Mouse (Mus musculus): ENCODE measurements around the gene Slc44a3. TPM values are rescaled to one million over a fixed set of nuclear protein-coding genes. Genes with fewer than 3 reads are reported as not detected.

The Slc44a3 gene
- polyA plus RNA-seq, 1 experiment from 2014 or later: 2.4 TPM

- H3K4me2 ChIP-seq: no peak overlapping the region
- no peak for ATAC-seq (ENCODE audit: insufficient number of reproducible peaks, low FRiP score, low TSS enrichment, low read depth)
- no peaks in the 10 kb centered on the region for H3K9me3 ChIP-seq
- no peaks in the 10 kb centered on the region for H3K27me3 ChIP-seq
- H3K9ac ChIP-seq: no peak overlapping the region
- no peak overlapping the region for H3K27ac ChIP-seq
- 84% methylated on average over 9 of the region's 9 CpGs for WGBS
- no peak overlapping the region for H3K4me3 ChIP-seq
- H3K4me1 ChIP-seq: no peaks in the 10 kb centered on the region
- H3K36me3 ChIP-seq: no peaks in the 10 kb centered on the region
Measured at GRCm38 (mm10) chr3:121569004-121569403, 36.8 kb upstream of the Slc44a3 start.

DNA sequence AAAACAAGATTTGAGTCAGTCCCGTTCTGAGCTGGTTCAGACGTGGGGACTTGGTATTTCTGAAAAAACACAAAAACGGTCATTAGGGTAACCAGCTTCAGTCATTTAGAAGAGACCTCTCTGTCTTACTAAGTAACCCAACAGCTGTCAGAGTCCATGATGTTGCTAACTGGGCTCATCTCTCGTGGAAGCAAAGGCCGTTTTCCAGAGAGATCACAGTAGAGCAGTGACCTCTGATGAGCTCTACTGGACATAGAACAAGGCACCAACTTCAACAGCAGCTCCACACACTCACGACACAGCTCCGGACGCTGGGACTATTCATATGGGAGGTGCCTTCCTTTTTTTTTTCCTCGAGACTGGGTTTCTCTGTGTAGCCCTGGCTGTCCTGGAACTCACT lies 35.7 kb upstream of the Slc44a3 start:
- Histone ChIP-seq H3K4me3 (no peak overlapping the region), H3K9me3 (no peaks in the 10 kb centered on the region), H3K4me2 (no peak overlapping the region), H3K4me1 (no peaks in the 10 kb centered on the region), H3K36me3 (no peaks in the 10 kb centered on the region), H3K27ac (no peak overlapping the region), H3K9ac (no peak overlapping the region), H3K27me3 (no peaks in the 10 kb centered on the region)
- 86% methylated on average over 9 of the region's 9 CpGs for WGBS
- ATAC-seq (ENCODE audit: insufficient number of reproducible peaks, low FRiP score, low TSS enrichment, low read depth): no peak

DNA sequence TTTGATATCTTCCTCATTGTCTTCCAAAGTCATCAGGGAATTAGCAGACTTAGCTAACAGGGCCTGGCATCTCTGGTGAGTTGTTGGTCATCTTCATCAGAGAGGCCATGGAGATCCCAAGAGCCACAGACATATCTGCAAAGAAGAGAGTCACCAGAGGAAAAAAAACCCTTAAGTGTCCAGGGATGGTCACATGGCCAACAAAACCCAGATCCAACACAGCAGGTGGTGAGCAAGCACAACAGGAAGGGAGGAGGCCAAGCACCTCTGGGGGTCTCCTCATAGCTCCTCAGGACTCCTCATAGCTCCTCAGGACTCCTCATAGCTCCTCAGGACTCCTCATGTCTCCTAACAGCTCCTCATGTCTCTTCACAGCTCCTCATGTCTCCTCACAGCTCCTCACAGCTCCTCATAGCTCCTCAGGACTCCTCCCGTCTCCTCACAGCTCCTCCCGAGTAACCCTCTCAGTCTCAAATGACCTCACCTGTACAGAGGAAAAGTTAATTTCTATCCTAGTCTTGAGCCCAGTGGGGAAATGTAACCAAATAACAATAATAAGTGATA lies 35.2 kb upstream of the Slc44a3 start:
- ATAC-seq (ENCODE audit: insufficient number of reproducible peaks, low FRiP score, low TSS enrichment, low read depth): no peak
- Histone ChIP-seq H3K9ac (no peak overlapping the region), H3K27ac (no peak overlapping the region), H3K9me3 (no peaks in the 10 kb centered on the region), H3K4me1 (no peaks in the 10 kb centered on the region), H3K4me2 (no peak overlapping the region), H3K4me3 (no peak overlapping the region), H3K36me3 (no peaks in the 10 kb centered on the region), H3K27me3 (no peaks in the 10 kb centered on the region)
- WGBS: 78% methylated on average over 2 of the region's 2 CpGs

DNA sequence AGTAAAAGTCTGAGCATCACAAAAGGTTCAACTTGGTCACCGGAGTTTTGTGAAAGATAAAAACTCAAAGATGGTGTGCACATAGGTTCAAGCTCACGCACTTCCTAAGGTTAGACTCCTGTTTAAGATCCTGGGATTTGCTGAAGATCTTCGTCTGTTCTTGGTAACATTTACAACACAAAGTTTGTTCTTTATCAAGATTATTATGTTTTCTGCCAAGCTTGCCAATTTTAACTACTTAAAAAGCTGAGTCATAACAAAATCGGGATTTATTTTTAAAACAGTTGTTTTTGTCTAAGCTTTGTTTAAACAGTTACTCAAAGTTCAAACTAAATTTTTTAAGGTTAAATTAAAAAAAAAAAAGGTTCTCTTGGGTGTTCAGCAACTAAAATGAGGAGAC lies 34.7 kb upstream of the Slc44a3 start:
- H3K4me2 ChIP-seq: no peak overlapping the region
- 80% methylated on average over 4 of the region's 4 CpGs for WGBS
- no peak overlapping the region for H3K4me3 ChIP-seq
- H3K4me1 ChIP-seq: no peaks in the 10 kb centered on the region
- no peak for ATAC-seq (ENCODE audit: insufficient number of reproducible peaks, low FRiP score, low TSS enrichment, low read depth)
- no peak overlapping the region for H3K27ac ChIP-seq
- no peaks in the 10 kb centered on the region for H3K27me3 ChIP-seq
- no peak overlapping the region for H3K9ac ChIP-seq
- H3K36me3 ChIP-seq: no peaks in the 10 kb centered on the region
- H3K9me3 ChIP-seq: no peaks in the 10 kb centered on the region

GRCm38 (mm10) chr3:121561803-121562202 lies 29.6 kb upstream of the Slc44a3 start:
- no peak overlapping the region for H3K4me3 ChIP-seq
- no peak overlapping the region for H3K9ac ChIP-seq
- H3K4me2 ChIP-seq: no peak overlapping the region
- no peak for ATAC-seq (ENCODE audit: insufficient number of reproducible peaks, low FRiP score, low TSS enrichment, low read depth)
- H3K27me3 ChIP-seq: no peaks in the 10 kb centered on the region
- 83% methylated on average over 3 of the region's 3 CpGs for WGBS
- no peaks in the 10 kb centered on the region for H3K9me3 ChIP-seq
- no peaks in the 10 kb centered on the region for H3K4me1 ChIP-seq
- H3K36me3 ChIP-seq: no peaks in the 10 kb centered on the region
- no peak overlapping the region for H3K27ac ChIP-seq

DNA sequence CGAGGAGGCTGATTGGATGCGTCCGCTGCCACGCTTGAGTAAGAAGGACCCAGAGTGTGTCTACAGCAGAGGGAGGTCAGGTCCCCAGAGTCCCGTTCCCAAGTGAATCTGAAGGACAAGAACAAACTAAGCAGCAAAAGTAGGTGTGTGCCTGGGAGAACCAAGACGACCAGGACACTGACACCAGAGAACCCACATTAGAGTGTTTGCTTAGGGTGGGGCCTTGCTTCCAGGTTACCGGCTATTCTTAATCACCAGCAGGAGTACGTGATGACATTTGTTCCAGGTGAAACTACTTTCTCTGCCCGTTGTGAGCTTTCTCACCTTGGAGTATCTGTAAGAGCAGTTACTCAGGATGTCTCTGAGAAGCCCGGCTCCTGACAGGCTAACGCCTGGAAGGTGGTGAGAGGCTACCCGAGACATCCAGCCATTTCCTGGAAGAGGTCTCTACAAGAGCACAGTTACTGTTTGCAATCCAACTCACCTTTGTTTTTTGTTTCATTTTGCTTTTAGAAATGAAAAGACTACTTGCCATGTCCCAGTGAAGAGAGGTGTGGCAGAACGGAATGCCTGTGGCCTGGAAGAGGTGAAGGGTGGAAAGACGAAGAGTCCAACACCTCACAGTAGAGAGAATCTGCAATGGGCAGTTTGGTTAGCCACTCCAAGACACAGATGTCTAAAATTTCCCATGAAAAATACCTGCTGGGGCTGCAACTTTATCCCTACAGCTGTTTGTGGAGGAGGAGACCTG lies 28.1 kb upstream of the Slc44a3 start:
- no peak overlapping the region for H3K4me3 ChIP-seq
- no peak overlapping the region for H3K4me2 ChIP-seq

GRCm38 (mm10) chr3:121559406-121560114 lies 27.4 kb upstream of the Slc44a3 start:
- H3K4me2 ChIP-seq: no peak overlapping the region
- H3K4me1 ChIP-seq: no peaks in the 10 kb centered on the region
- no peaks in the 10 kb centered on the region for H3K36me3 ChIP-seq
- WGBS: 76% methylated on average over 15 of the region's 15 CpGs
- H3K9ac ChIP-seq: no peak overlapping the region
- no peak overlapping the region for H3K4me3 ChIP-seq
- H3K27ac ChIP-seq: no peak overlapping the region
- H3K27me3 ChIP-seq: no peaks in the 10 kb centered on the region
- ATAC-seq (ENCODE audit: insufficient number of reproducible peaks, low FRiP score, low TSS enrichment, low read depth): no peak
- H3K9me3 ChIP-seq: no peaks in the 10 kb centered on the region

More for the DNA sequence above, 28.1 kb upstream of the Slc44a3 start:
- no peaks in the 10 kb centered on the region for H3K36me3 ChIP-seq
- no peak overlapping the region for H3K27ac ChIP-seq
- no peaks in the 10 kb centered on the region for H3K9me3 ChIP-seq
- no peaks in the 10 kb centered on the region for H3K27me3 ChIP-seq
- 87% methylated on average over 14 of the region's 14 CpGs for WGBS
- no peak for ATAC-seq (ENCODE audit: insufficient number of reproducible peaks, low FRiP score, low TSS enrichment, low read depth)
- no peak overlapping the region for H3K9ac ChIP-seq
- H3K4me1 ChIP-seq: no peaks in the 10 kb centered on the region

DNA sequence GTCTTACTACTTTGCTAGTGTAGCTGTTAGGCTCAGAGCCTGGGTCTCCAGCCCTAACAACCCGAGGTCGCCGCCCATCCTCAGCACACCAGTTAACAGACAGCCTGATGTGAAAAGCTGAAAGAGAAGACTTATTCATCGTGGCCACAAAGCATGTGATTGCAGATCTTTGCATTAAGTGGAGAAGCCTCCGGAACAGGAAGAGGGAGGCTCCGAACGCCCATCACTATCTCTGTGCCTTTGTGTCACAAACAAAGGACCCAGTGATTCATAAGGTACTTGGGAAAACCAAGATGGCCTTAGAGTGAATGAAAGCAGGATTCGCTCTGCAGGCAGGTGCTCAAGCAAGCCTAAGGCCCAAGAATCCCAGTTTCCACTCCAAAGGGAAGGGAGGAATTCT lies 26.7 kb upstream of the Slc44a3 start:
- H3K4me1 ChIP-seq: 0 out of 2 replicates have a peak, but pooled peaks cover under 1% of the 10 kb centered on the region
- H3K9me3 ChIP-seq: no peaks in the 10 kb centered on the region
- no peaks in the 10 kb centered on the region for H3K27me3 ChIP-seq
- ATAC-seq (ENCODE audit: insufficient number of reproducible peaks, low FRiP score, low TSS enrichment, low read depth): no peak
- 88% methylated on average over 8 of the region's 8 CpGs for WGBS
- no peak overlapping the region for H3K4me2 ChIP-seq
- no peak overlapping the region for H3K9ac ChIP-seq
- no peaks in the 10 kb centered on the region for H3K36me3 ChIP-seq
- no peak overlapping the region for H3K27ac ChIP-seq
- no peak overlapping the region for H3K4me3 ChIP-seq

- ATAC-seq (ENCODE audit: insufficient number of reproducible peaks, low FRiP score, low TSS enrichment, low read depth): no peak
- H3K27me3 ChIP-seq: no peaks in the 10 kb centered on the region
- H3K4me1 ChIP-seq: peaks cover 15% of the 10 kb centered on the region
- no peak overlapping the region for H3K4me3 ChIP-seq
- H3K4me2 ChIP-seq: no peak overlapping the region
- H3K27ac ChIP-seq: no peak overlapping the region
- no peak overlapping the region for H3K9ac ChIP-seq
- 80% methylated on average over 7 of the region's 7 CpGs for WGBS
- no peaks in the 10 kb centered on the region for H3K36me3 ChIP-seq
- no peaks in the 10 kb centered on the region for H3K9me3 ChIP-seq
Measured at GRCm38 (mm10) chr3:121556304-121556703, 24.1 kb upstream of the Slc44a3 start.

GRCm38 (mm10) chr3:121553294-121553693 lies 21.1 kb upstream of the Slc44a3 start:
- peak; percentile 48; the same call in 1 of the 2 replicates for ATAC-seq (ENCODE audit: insufficient number of reproducible peaks, low FRiP score, low TSS enrichment, low read depth)
- H3K27ac ChIP-seq: peak overlapping the region; percentile 76

GRCm38 (mm10) chr3:121552723-121553122 lies 20.5 kb upstream of the Slc44a3 start:
- 45% methylated on average over 11 of the region's 11 CpGs for WGBS
- H3K4me1 ChIP-seq: peaks cover 15% of the 10 kb centered on the region
- ATAC-seq (ENCODE audit: insufficient number of reproducible peaks, low FRiP score, low TSS enrichment, low read depth): no peak
- no peaks in the 10 kb centered on the region for H3K36me3 ChIP-seq
- H3K27me3 ChIP-seq: no peaks in the 10 kb centered on the region
- H3K9me3 ChIP-seq: no peaks in the 10 kb centered on the region
- H3K4me2 ChIP-seq: no peak overlapping the region
- no peak overlapping the region for H3K9ac ChIP-seq
- H3K4me3 ChIP-seq: no peak overlapping the region
- peak overlapping the region; percentile 76 for H3K27ac ChIP-seq

More at GRCm38 (mm10) chr3:121553294-121553693, 21.1 kb upstream of the Slc44a3 start:
- Histone ChIP-seq H3K4me3 (0 out of 2 replicates have a peak overlapping the region, but pooled peaks have one; percentile 3), H3K4me2 (0 out of 2 replicates have a peak overlapping the region, but pooled peaks have one; percentile 20), H3K9me3 (no peaks in the 10 kb centered on the region), H3K27me3 (no peaks in the 10 kb centered on the region), H3K4me1 (peaks cover 15% of the 10 kb centered on the region), H3K36me3 (no peaks in the 10 kb centered on the region), H3K9ac (no peak overlapping the region)
- WGBS: 54% methylated on average over 14 of the region's 14 CpGs

- WGBS: 3% methylated on average over 1 of the region's 1 CpGs
- ATAC-seq (ENCODE audit: insufficient number of reproducible peaks, low FRiP score, low TSS enrichment, low read depth): no peak
- peaks cover 15% of the 10 kb centered on the region for H3K4me1 ChIP-seq
- H3K4me2 ChIP-seq: no peak overlapping the region
- no peaks in the 10 kb centered on the region for H3K36me3 ChIP-seq
- no peaks in the 10 kb centered on the region for H3K9me3 ChIP-seq
- H3K27ac ChIP-seq: no peak overlapping the region
- no peak overlapping the region for H3K4me3 ChIP-seq
- no peak overlapping the region for H3K9ac ChIP-seq
- H3K27me3 ChIP-seq: no peaks in the 10 kb centered on the region
Measured at GRCm38 (mm10) chr3:121550370-121550769, 18.2 kb upstream of the Slc44a3 start.

Data from limb, embryonic 15.5 days (tissue).